Mouse (Mus musculus): ENCODE data around the gene Pitpna.

GRCm38 (mm10) chr11:75540710-75541581, 47.0 kb upstream of the Pitpna start:
- no peak for TF ChIP-seq CTCF (IDR thresholded peaks at IDR 0.05 in 2 of 3, conservative IDR thresholded peaks at IDR 0.05 in 1 of 3; ENCODE audit: control insufficient read depth in 1 of 3, insufficient read depth in 1 of 3, low read depth in 2 of 3, low read length in 3 of 3, poor library complexity in 1 of 3, severe bottlenecking in 1 of 3)
- no peak for TF ChIP-seq POLR2AphosphoS2 (IDR thresholded peaks at IDR 0.05; ENCODE audit: low read length)
- peak; percentile 83 for TF ChIP-seq SIN3A (IDR thresholded peaks at IDR 0.05; ENCODE audit: low read length)
- peak; percentile 79 for TF ChIP-seq USF1 (IDR thresholded peaks at IDR 0.05; ENCODE audit: low read depth, low read length)
- TF ChIP-seq MAFK (IDR thresholded peaks at IDR 0.05; ENCODE audit: borderline replicate concordance, low read depth, low read length), result no peak
- peak; percentile 64 for TF ChIP-seq GATA1 (IDR thresholded peaks at IDR 0.05; ENCODE audit: low read depth, low read length)
- TF ChIP-seq EP300 (IDR thresholded peaks at IDR 0.05; ENCODE audit: low read depth in 1 of 2, low read length in 2 of 2), result peak; percentile 41 to 63
- peak; percentile 90 for TF ChIP-seq MXI1 (IDR thresholded peaks at IDR 0.05; ENCODE audit: low read depth, low read length)
- peak in 1 of 2 experiments; percentile 65; a peak in 2 of 4 replicates for TF ChIP-seq POLR2A (IDR thresholded peaks at IDR 0.05; ENCODE audit: control insufficient read depth in 1 of 2, insufficient read depth in 1 of 2, low read depth in 1 of 2, low read length in 2 of 2, poor library complexity in 1 of 2)
- TF ChIP-seq BHLHE40 (IDR thresholded peaks at IDR 0.05; ENCODE audit: borderline replicate concordance, low read depth, low read length), result peak; percentile 72; the same call in 1 of the 2 replicates
- TF ChIP-seq TCF12 (IDR thresholded peaks at IDR 0.05; ENCODE audit: low read depth, low read length), result 0 out of 2 replicates have a peak, but pooled peaks have one; percentile 34
- no peak for TF ChIP-seq CHD1 (IDR thresholded peaks at IDR 0.05; ENCODE audit: low read depth, low read length)

Data from MEL (cell line).